Mouse (Mus musculus) limb, embryonic 15.5 days (tissue): ENCODE results near the gene Mlph. TPM values are rescaled to one million over a fixed set of nuclear protein-coding genes. Genes with fewer than 3 reads are reported as not detected.

Experiments
- ATAC-seq: fragments of 200-750 bp; cut with Nextera tagmentation; 2 replicates; pipeline ENCODE4 v1.8.0; 2017; ENCODE audit warnings: low read depth, moderate TSS enrichment; ENCODE audit not compliant: insufficient number of reproducible peaks, low FRiP score, low TSS enrichment
- H3K27ac ChIP-seq: fragments of 300-500 bp; sonication (generic); 2 replicates; pipeline ENCODE4 v1.5.1; 2015; ENCODE audit warnings: moderate library complexity, mild to moderate bottlenecking, inconsistent platforms
- H3K27me3 ChIP-seq: fragments of 300-500 bp; sonication (generic); 2 replicates; pipeline ENCODE4 v1.6.1; 2015; ENCODE audit warnings: inconsistent platforms
- H3K36me3 ChIP-seq: fragments of 300-500 bp; sonication (generic); 2 replicates; pipeline ENCODE4 v1.6.1; 2015; ENCODE audit warnings: inconsistent platforms
- H3K4me1 ChIP-seq: fragments of 300-500 bp; sonication (generic); 2 replicates; pipeline ENCODE4 v1.6.1; 2015; ENCODE audit warnings: inconsistent platforms
- H3K4me2 ChIP-seq: fragments of 300-500 bp; sonication (generic); 2 replicates; pipeline ENCODE4 v1.6.1; 2015; ENCODE audit warnings: mild to moderate bottlenecking, inconsistent platforms
- H3K4me3 ChIP-seq: fragments of 300-500 bp; sonication (generic); 2 replicates; pipeline ENCODE4 v1.5.1; 2015; ENCODE audit warnings: mild to moderate bottlenecking, inconsistent platforms
- H3K9ac ChIP-seq: fragments of 300-500 bp; sonication (generic); 2 replicates; pipeline ENCODE4 v1.6.1; 2015; ENCODE audit warnings: inconsistent platforms
- H3K9me3 ChIP-seq: fragments of 300-500 bp; sonication (generic); 2 replicates; pipeline ENCODE4 v1.6.1; 2016; ENCODE audit warnings: inconsistent platforms
- WGBS: fragments of 180-500 bp; shearing (Covaris S2); methylation state at CpG from one replicate; pipeline ENCODE4 v1.1.7; 2015; 5-methylcytosine and 5-hydroxymethylcytosine counted together
- polyA plus RNA-seq: library from polyadenylated mRNA; unstranded; fragments of >200 nt; fragmentation: Nextera tagmentation; extraction: Ambion mirVana; gene quantifications from 2 replicates; pipeline ENCODE4 v1.2.1, GENCODE M21; 2015

The Mlph gene
- polyA plus RNA-seq, 1 experiment from 2014 or later: 1.4 TPM

GRCm38 (mm10) chr1:90972911-90973573 is 58.2 kb downstream of the Mlph start:
- Histone ChIP-seq H3K4me1 (peaks cover 28% of the 10 kb centered on the region), H3K4me2 (no peak overlapping the region), H3K4me3 (no peak overlapping the region), H3K36me3 (no peaks in the 10 kb centered on the region), H3K27ac (no peak overlapping the region), H3K27me3 (0 out of 2 replicates have a peak, but pooled peaks cover 4% of the 10 kb centered on the region), H3K9me3 (no peaks in the 10 kb centered on the region), H3K9ac (0 out of 2 replicates have a peak overlapping the region, but pooled peaks have one; percentile 20)
- no peak for ATAC-seq
- 16% methylated on average over 9 of the region's 9 CpGs for WGBS

GRCm38 (mm10) chr1:90973574-90973911 is 58.7 kb downstream of the Mlph start:
- ATAC-seq: no peak
- WGBS: 78% methylated on average over 2 of the region's 2 CpGs
- Histone ChIP-seq H3K27ac (no peak overlapping the region), H3K4me3 (no peak overlapping the region), H3K9ac (0 out of 2 replicates have a peak overlapping the region, but pooled peaks have one; percentile 20), H3K4me1 (peaks cover 28% of the 10 kb centered on the region), H3K4me2 (no peak overlapping the region), H3K9me3 (no peaks in the 10 kb centered on the region), H3K36me3 (no peaks in the 10 kb centered on the region), H3K27me3 (0 out of 2 replicates have a peak, but pooled peaks cover 4% of the 10 kb centered on the region)

GRCm38 (mm10) chr1:90974906-90975649 is 60.2 kb downstream of the Mlph start:
- Histone ChIP-seq H3K27ac (no peak overlapping the region), H3K9me3 (no peaks in the 10 kb centered on the region), H3K4me2 (no peak overlapping the region), H3K4me1 (peaks cover 17% of the 10 kb centered on the region), H3K27me3 (0 out of 2 replicates have a peak, but pooled peaks cover 4% of the 10 kb centered on the region), H3K9ac (no peak overlapping the region), H3K36me3 (no peaks in the 10 kb centered on the region), H3K4me3 (no peak overlapping the region)
- 46% methylated on average over 12 of the region's 12 CpGs for WGBS
- ATAC-seq: 0 out of 2 replicates have a peak, but pooled peaks have one; percentile 71

- Histone ChIP-seq H3K4me1 (peaks cover 17% of the 10 kb centered on the region), H3K36me3 (no peaks in the 10 kb centered on the region), H3K27ac (no peak overlapping the region), H3K9ac (no peak overlapping the region), H3K9me3 (no peaks in the 10 kb centered on the region), H3K4me2 (no peak overlapping the region), H3K27me3 (0 out of 2 replicates have a peak, but pooled peaks cover 4% of the 10 kb centered on the region), H3K4me3 (no peak overlapping the region)
- WGBS: 85% methylated on average over 4 of the region's 4 CpGs
- ATAC-seq: no peak
These were observed 61.1 kb downstream of the Mlph start for GRCm38 (mm10) chr1:90975960-90976359.

GRCm38 (mm10) chr1:90980638-90981330 is 65.9 kb downstream of the Mlph start:
- Histone ChIP-seq H3K9ac (no peak overlapping the region), H3K4me2 (no peak overlapping the region), H3K4me1 (no peaks in the 10 kb centered on the region), H3K9me3 (no peaks in the 10 kb centered on the region), H3K27ac (no peak overlapping the region), H3K36me3 (no peaks in the 10 kb centered on the region), H3K27me3 (no peaks in the 10 kb centered on the region), H3K4me3 (no peak overlapping the region)
- WGBS: 58% methylated on average over 10 of the region's 10 CpGs
- no peak for ATAC-seq

- H3K36me3 ChIP-seq: no peaks in the 10 kb centered on the region
- ATAC-seq: no peak
- H3K27ac ChIP-seq: no peak overlapping the region
- H3K27me3 ChIP-seq: no peaks in the 10 kb centered on the region
- H3K4me3 ChIP-seq: no peak overlapping the region
- no peak overlapping the region for H3K4me2 ChIP-seq
- no peak overlapping the region for H3K9ac ChIP-seq
- no peaks in the 10 kb centered on the region for H3K4me1 ChIP-seq
- WGBS: 60% methylated on average over 3 of the region's 3 CpGs
- no peaks in the 10 kb centered on the region for H3K9me3 ChIP-seq
These were observed 66.5 kb downstream of the Mlph start for GRCm38 (mm10) chr1:90981346-90981745.

GRCm38 (mm10) chr1:90995916-90996315 is 81.0 kb downstream of the Mlph start:
- H3K36me3 ChIP-seq: no peaks in the 10 kb centered on the region
- ATAC-seq: no peak
- no peaks in the 10 kb centered on the region for H3K9me3 ChIP-seq
- H3K27ac ChIP-seq: no peak overlapping the region
- no peak overlapping the region for H3K4me2 ChIP-seq
- H3K27me3 ChIP-seq: no peaks in the 10 kb centered on the region; the same call in 1 of the 2 replicates
- H3K4me1 ChIP-seq: peaks cover 23% of the 10 kb centered on the region
- 89% methylated on average over 1 of the region's 1 CpGs for WGBS
- H3K4me3 ChIP-seq: no peak overlapping the region
- no peak overlapping the region for H3K9ac ChIP-seq

- no peak for ATAC-seq
- H3K27me3 ChIP-seq: no peaks in the 10 kb centered on the region; the same call in 1 of the 2 replicates
- H3K4me3 ChIP-seq: no peak overlapping the region
- no peak overlapping the region for H3K27ac ChIP-seq
- no peaks in the 10 kb centered on the region for H3K9me3 ChIP-seq
- H3K36me3 ChIP-seq: no peaks in the 10 kb centered on the region
- peaks cover 23% of the 10 kb centered on the region for H3K4me1 ChIP-seq
- H3K4me2 ChIP-seq: no peak overlapping the region
- no peak overlapping the region for H3K9ac ChIP-seq
- 57% methylated on average over 4 of the region's 4 CpGs for WGBS
These were observed 82.3 kb downstream of the Mlph start for GRCm38 (mm10) chr1:90997136-90997535.

- peak overlapping the region; percentile 95; the same call in 1 of the 2 replicates for H3K4me2 ChIP-seq
- H3K4me1 ChIP-seq: peaks cover 23% of the 10 kb centered on the region
- H3K9me3 ChIP-seq: no peaks in the 10 kb centered on the region
- H3K4me3 ChIP-seq: peak overlapping the region; percentile 62
- ATAC-seq: no peak
- no peaks in the 10 kb centered on the region for H3K36me3 ChIP-seq
- no peak overlapping the region for H3K27ac ChIP-seq
- no peaks in the 10 kb centered on the region; the same call in 1 of the 2 replicates for H3K27me3 ChIP-seq
- 79% methylated on average over 5 of the region's 5 CpGs for WGBS
- H3K9ac ChIP-seq: no peak overlapping the region
These were observed 82.8 kb downstream of the Mlph start for GRCm38 (mm10) chr1:90997641-90998040.

GRCm38 (mm10) chr1:90998268-90998890 is 83.5 kb downstream of the Mlph start, which contains the start of gene Lrrfip1:
Gene Lrrfip1, plus strand, starts transcription at chr1:90998737.
- Histone ChIP-seq H3K9me3 (no peaks in the 10 kb centered on the region), H3K36me3 (no peaks in the 10 kb centered on the region), H3K27ac (0 out of 2 replicates have a peak within 1 kb of the TSS, but pooled peaks have one; percentile 47), H3K4me1 (peaks cover 23% of the 10 kb centered on the region), H3K27me3 (no peaks in the 10 kb centered on the region; the same call in 1 of the 2 replicates), H3K9ac (peak within 1 kb of the TSS; percentile 78), H3K4me2 (peak within 1 kb of the TSS; percentile 95), H3K4me3 (peak within 1 kb of the TSS; percentile 62)
- peak; percentile 64; the same call in 1 of the 2 replicates for ATAC-seq
- WGBS: 2% methylated on average over 59 of the region's 59 CpGs

- Histone ChIP-seq H3K9ac (peak overlapping the region; percentile 78), H3K27me3 (no peaks in the 10 kb centered on the region; the same call in 1 of the 2 replicates), H3K4me3 (peak overlapping the region; percentile 62), H3K36me3 (no peaks in the 10 kb centered on the region), H3K4me1 (peaks cover 23% of the 10 kb centered on the region), H3K9me3 (no peaks in the 10 kb centered on the region), H3K4me2 (peak overlapping the region; percentile 95), H3K27ac (no peak overlapping the region)
- no peak for ATAC-seq
- WGBS: under 1% methylated on average over 38 of the region's 41 CpGs
These were observed 84.2 kb downstream of the Mlph start for GRCm38 (mm10) chr1:90998891-90999611.
